ENCODE assay signal across 14 mouse cellular contexts in the genomic region with DNA sequence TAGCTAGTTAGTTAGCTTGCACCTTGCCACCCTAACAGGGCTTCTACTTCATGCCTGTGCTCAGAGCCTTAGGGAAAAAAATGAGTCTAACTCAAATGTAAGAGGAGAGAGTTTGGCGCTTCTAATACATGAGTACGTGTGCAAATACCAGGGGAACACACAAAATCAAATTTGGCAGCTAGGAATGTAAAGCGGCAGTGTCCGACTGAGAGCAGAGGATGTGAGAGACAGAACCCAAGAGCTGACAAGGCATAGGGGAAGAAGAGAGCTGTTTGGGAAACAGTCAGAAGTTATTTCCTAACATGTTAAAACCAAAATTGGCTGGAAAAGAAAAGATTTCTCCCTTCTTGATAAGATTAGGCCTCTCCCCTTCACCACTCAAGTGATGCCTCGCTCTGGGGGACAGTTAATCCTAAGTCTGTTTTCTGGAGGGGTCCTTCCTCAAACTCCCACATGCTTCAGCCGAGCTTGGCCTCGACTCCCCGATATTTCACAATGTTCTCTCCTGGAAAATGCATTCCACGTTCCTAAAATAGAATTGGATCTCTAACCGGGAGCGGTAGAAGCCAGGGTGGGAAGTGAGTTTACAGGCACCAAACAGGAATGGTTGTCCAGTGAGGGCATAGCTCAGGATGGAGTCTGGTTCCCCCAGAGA.
DNase-seq lines count a peak whose midpoint lies in the region; ATAC-seq and TF ChIP-seq lines count a peak whose summit lies in the region.
"Had no signal": no experiment of that assay in that cellular context is flagged by ENCODE, and none has a peak within 500 bp of the region (broad histone marks: within the 10 kb centered on the region; RNA-seq: fewer than 3 reads in every experiment).

No protein-coding gene starts in this region.

- H3K9me3 ChIP-seq in stomach, embryonic 15.5 days = no peaks in the 10 kb centered on the region
- H3K9me3 ChIP-seq: hindbrain, embryonic 12.5 days; liver, embryonic 15.5 days had no signal

- H3K4me3 ChIP-seq in lung, adult 2 months (replicated peaks; ENCODE audit: extremely low read depth, low read depth, low read length) = no peak overlapping the region
- H3K4me3 ChIP-seq in stomach, embryonic 15.5 days (replicated peaks) = no peak overlapping the region
- H3K4me3 ChIP-seq: hindbrain, embryonic 12.5 days; layer of hippocampus, adult 2 months; liver, embryonic 15.5 days had no signal

- intact Hi-C loops in heart, postnatal 14 days (cut with DNase I) = no loop called here

- no peak overlapping the region; the same call in 1 of the 2 replicates for H3K27ac ChIP-seq in stomach, embryonic 15.5 days
- H3K27ac ChIP-seq: hindbrain, embryonic 12.5 days; layer of hippocampus, adult 2 months; liver, embryonic 15.5 days had no signal

- H3K4me2 ChIP-seq in stomach, embryonic 15.5 days = no peak overlapping the region
- H3K4me2 ChIP-seq: hindbrain, embryonic 12.5 days; liver, embryonic 15.5 days had no signal

- no peaks in the 10 kb centered on the region for H3K36me3 ChIP-seq in stomach, embryonic 15.5 days
- H3K36me3 ChIP-seq: hindbrain, embryonic 12.5 days; liver, embryonic 15.5 days had no signal

- no peaks in the 10 kb centered on the region for H3K4me1 ChIP-seq in lung, adult 2 months (ENCODE audit: control insufficient read depth, insufficient read depth, low read length)
- H3K4me1 ChIP-seq in stomach, embryonic 15.5 days = no peaks in the 10 kb centered on the region
- H3K4me1 ChIP-seq: liver, embryonic 15.5 days had no signal

- WGBS in lung, adult 2 months = 41% methylated on average over 11 of the region's 11 CpGs
- 63% methylated on average over 11 of the region's 11 CpGs for WGBS in stomach, embryonic 15.5 days

- DNase-seq in lung, adult 18-20 months = peak; percentile 16 to 30
- DNase-seq in lung, adult 2 months = no peak
- DNase-seq in heart, adult 9 months (ENCODE audit: low spot score in 2 of 2) = peak; percentile 27 to 31
- peak; percentile 19 to 35 for DNase-seq in heart, postnatal 14 days
- no peak for DNase-seq in layer of hippocampus, postnatal 14 days (ENCODE audit: low spot score in 2 of 2)
- DNase-seq in layer of hippocampus, adult 9-11 months = no peak
- DNase-seq: cerebellum, adult 11 months; kidney, adult 11 months had no signal

- no peaks in the 10 kb centered on the region; the same call in 1 of the 2 replicates for H3K27me3 ChIP-seq in stomach, embryonic 15.5 days (replicated peaks)
- H3K27me3 ChIP-seq: hindbrain, embryonic 12.5 days had no signal

- no peak for TF ChIP-seq CTCF in lung, adult 2 months (IDR thresholded peaks at IDR 0.05; ENCODE audit: insufficient read depth, low read length)

- TF ChIP-seq POLR2A in lung, adult 2 months (IDR thresholded peaks at IDR 0.05; ENCODE audit: borderline replicate concordance, extremely low read depth, low read depth, low read length) = no peak

- 0 out of 2 replicates have a peak, but pooled peaks have one; percentile 7 for ATAC-seq in stomach, embryonic 15.5 days (ENCODE audit: insufficient read depth, low FRiP score, low read depth)
- ATAC-seq: CD4-positive, CD25-positive, alpha-beta regulatory T cell, adult 4 months; midbrain, embryonic 16.5 days had no signal

- H3K9ac ChIP-seq in stomach, embryonic 15.5 days = no peak overlapping the region
- H3K9ac ChIP-seq: hindbrain, embryonic 12.5 days; liver, embryonic 15.5 days had no signal

Comparison
In these comparisons a context has a peak if more than half of its experiments do, and no peak if none do; other contexts are left out.
1. DNase-seq: peak in lung, adult 18-20 months (2 of 2), heart, adult 9 months (2 of 2) and heart, postnatal 14 days (2 of 2); none in lung, adult 2 months (single experiment), layer of hippocampus, postnatal 14 days (0 of 2) and layer of hippocampus, adult 9-11 months (single experiment).